Mouse (Mus musculus) G1E (cell line): ENCODE measurements around the gene Snapc4.

ENCODE experiments used
- CTCF ChIP-seq: IDR thresholded peaks from 2 replicates; pipeline ENCODE4 v1.5.1; 2012; ENCODE audit warnings: low read depth, low read length, inconsistent platforms, mixed read lengths
- GATA1 ChIP-seq: IDR thresholded peaks from 2 replicates; pipeline ENCODE4 v1.6.1; 2012; ENCODE audit warnings: borderline replicate concordance, low read length, inconsistent platforms, mixed read lengths
- GATA2 ChIP-seq: IDR thresholded peaks from 2 replicates; pipeline ENCODE4 v1.6.1; 2012; ENCODE audit warnings: low read depth, low read length, inconsistent platforms, borderline replicate concordance
- POLR2AphosphoS5 ChIP-seq: IDR thresholded peaks from 2 replicates; pipeline ENCODE4 v1.6.1; 2012; ENCODE audit warnings: low read depth, low read length, inconsistent platforms; ENCODE audit not compliant: insufficient replicate concordance
- TAL1 ChIP-seq: conservative IDR thresholded peaks from 2 replicates; pipeline ENCODE4 v1.6.1; 2012; ENCODE audit warnings: low read depth, low read length, inconsistent platforms, mixed read lengths

DNA sequence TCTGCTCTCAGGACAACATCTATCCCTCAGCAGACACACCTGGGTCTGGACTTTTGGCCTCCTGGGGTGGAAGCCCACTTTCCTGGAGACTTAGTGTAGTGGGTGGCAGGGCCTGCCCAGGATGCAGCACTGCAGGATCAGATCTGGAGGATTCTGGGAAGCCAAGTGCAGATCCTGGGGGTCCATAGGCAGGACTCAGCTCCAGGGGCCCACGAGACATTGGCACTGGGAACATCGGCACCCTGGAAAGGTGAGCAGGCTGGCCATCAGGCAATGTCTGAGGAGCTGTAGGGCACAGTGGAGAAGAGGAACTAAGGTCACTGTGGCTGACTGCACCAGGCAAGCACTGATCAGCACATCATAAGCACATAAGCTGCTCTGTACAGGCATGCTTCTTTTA lies 41.5 kb upstream of the Snapc4 start:
- TF ChIP-seq CTCF (no peak), GATA1 (no peak), TAL1 (no peak), POLR2AphosphoS5 (no peak), GATA2 (no peak)
